Mouse (Mus musculus) embryonic facial prominence, embryonic 14.5 days (tissue): ENCODE measurements around the gene Hes3. TPM values are rescaled to one million over a fixed set of nuclear protein-coding genes. Genes with fewer than 3 reads are reported as not detected.
A peak's percentile ranks its signal among the peaks of the same experiment; 100 is the strongest.

Experiments
- ATAC-seq: fragments of 200-750 bp; cut with Nextera tagmentation; 2 replicates; pipeline ENCODE4 v1.8.0; 2017; ENCODE audit warnings: low read depth, moderate number of reproducible peaks, moderate TSS enrichment
- DNase-seq: peaks from one replicate; pipeline ENCODE4 v3.0.0-alpha.2; 2015; ENCODE audit warnings: low spot score
- H3K27ac ChIP-seq: fragments of 300-500 bp; sonication (generic); replicated peaks from 2 replicates; pipeline ENCODE4 v1.5.1; 2014; ENCODE audit warnings: low read depth, mild to moderate bottlenecking, low read length, moderate library complexity
- H3K27me3 ChIP-seq: fragments of 300-500 bp; sonication (generic); replicated peaks from 2 replicates; pipeline ENCODE4 v1.6.1; 2014; ENCODE audit warnings: low read length; ENCODE audit not compliant: control insufficient read depth, insufficient read depth
- H3K36me3 ChIP-seq: fragments of 300-500 bp; sonication (generic); 2 replicates; pipeline ENCODE4 v1.6.1; 2014; ENCODE audit warnings: low read length, mixed read lengths; ENCODE audit not compliant: control insufficient read depth, insufficient read depth
- H3K4me1 ChIP-seq: fragments of 300-500 bp; sonication (generic); 2 replicates; pipeline ENCODE4 v1.6.1; 2014; ENCODE audit warnings: antibody characterized with exemption, low read length; ENCODE audit not compliant: control insufficient read depth, insufficient read depth
- H3K4me2 ChIP-seq: fragments of 300-500 bp; sonication (generic); 2 replicates; pipeline ENCODE4 v1.6.1; 2014; ENCODE audit warnings: low read depth, mild to moderate bottlenecking, low read length, moderate library complexity, mixed read lengths
- H3K4me3 ChIP-seq: fragments of 300-500 bp; sonication (generic); 2 replicates; pipeline ENCODE4 v1.5.1; 2014; ENCODE audit warnings: low read depth, mild to moderate bottlenecking, low read length
- H3K9ac ChIP-seq: fragments of 300-500 bp; sonication (generic); 2 replicates; pipeline ENCODE4 v1.6.1; 2014; ENCODE audit warnings: low read depth, mild to moderate bottlenecking, low read length, moderate library complexity, mixed read lengths
- H3K9me3 ChIP-seq: fragments of 300-500 bp; sonication (generic); 2 replicates; pipeline ENCODE4 v1.6.1; 2016; ENCODE audit warnings: low read length; ENCODE audit not compliant: control insufficient read depth
- WGBS: fragments of 180-500 bp; shearing (Covaris S2); extraction: QIAGEN DNeasy Blood & Tissue Kit; methylation state at CpG from one replicate; pipeline ENCODE4 v1.1.7; 2014; 5-methylcytosine and 5-hydroxymethylcytosine counted together
- polyA plus RNA-seq: library from polyadenylated mRNA; unstranded; fragments of >200 nt; fragmentation: Nextera tagmentation; extraction: Ambion mirVana; gene quantifications from 2 replicates; pipeline ENCODE4 v1.2.1, GENCODE M21; 2014

Hes3 gene
- polyA plus RNA-seq, 1 experiment from 2014 or later: not detected

DNA sequence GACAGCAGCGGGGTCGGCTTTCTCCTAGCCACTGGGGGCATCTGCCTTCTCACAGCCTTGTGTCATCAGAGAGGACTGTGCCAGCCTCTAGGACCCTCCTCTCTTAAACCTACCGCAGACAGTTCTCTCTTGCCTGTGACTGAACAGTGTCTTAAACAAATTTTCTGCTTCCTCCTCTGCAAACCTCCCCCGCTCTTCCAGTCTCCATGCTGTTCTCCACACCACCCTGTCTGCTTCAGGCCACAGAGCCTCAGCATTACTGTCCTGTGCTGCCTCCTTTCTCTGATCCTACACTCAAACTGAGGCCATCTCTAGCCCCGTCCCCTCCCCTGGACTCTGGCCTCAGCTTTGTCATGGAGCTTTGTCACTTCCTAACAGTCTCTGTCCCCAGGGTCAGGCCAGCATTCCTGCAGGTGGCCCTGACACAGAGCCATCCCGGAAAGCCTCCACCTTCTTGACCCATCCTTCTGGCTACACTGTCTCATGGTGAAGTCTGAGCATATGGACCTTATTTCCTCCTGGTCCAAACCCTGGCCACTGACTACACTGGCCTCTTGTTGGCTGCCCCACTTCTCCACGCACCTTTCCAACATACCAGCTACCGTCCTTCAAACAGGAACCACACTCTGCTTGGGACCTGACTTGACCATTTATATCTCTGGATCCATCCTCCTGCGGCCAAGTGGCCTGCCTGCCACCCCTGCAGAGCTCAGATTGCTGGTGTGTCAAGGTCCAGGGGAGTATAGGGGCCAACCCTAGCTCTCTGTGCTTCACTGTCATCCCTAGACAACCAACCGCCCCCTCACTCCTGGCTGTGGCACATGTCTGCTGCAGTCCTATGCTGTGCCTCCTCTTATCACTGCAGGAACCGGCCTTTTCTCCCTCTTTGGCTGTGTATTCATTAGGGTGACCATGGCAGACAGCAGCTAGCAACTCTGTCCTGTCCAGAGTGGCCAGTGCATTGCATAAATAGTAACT is 46.6 kb downstream of the Hes3 start:
- H3K4me1 ChIP-seq: no peaks in the 10 kb centered on the region
- H3K27me3 ChIP-seq: no peaks in the 10 kb centered on the region
- H3K4me2 ChIP-seq: no peak overlapping the region
- H3K36me3 ChIP-seq: no peaks in the 10 kb centered on the region
- DNase-seq (no peak), ATAC-seq (0 out of 2 replicates have a peak, but pooled peaks have one; percentile 22)
- no peak overlapping the region for H3K9ac ChIP-seq
- no peaks in the 10 kb centered on the region for H3K9me3 ChIP-seq
- no peak overlapping the region for H3K27ac ChIP-seq
- WGBS: 73% methylated on average over 11 of the region's 11 CpGs
- no peak overlapping the region for H3K4me3 ChIP-seq

DNA sequence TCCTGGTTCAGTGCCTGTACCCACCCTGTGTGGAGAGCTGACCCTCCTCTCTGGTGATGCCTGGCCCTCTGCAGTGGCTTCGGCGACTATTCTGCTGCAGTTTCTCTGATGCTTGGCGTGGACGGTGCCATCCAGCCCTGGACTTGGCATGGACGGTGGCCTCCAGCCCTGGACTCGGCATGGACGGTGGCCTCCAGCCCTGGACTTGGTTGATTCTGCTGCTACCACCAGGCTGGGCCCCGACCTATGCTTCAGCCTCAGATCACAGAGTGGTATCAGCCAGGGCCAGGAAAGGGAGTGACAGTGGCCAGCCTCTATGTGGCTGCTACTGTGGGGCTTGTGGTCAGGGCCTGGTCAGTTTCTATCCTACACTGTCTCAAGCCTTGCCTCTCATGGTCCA is 47.5 kb downstream of the Hes3 start:
- Histone ChIP-seq H3K9ac (no peak overlapping the region), H3K36me3 (no peaks in the 10 kb centered on the region), H3K4me2 (no peak overlapping the region), H3K27ac (no peak overlapping the region), H3K27me3 (no peaks in the 10 kb centered on the region), H3K4me1 (no peaks in the 10 kb centered on the region), H3K4me3 (no peak overlapping the region), H3K9me3 (no peaks in the 10 kb centered on the region)
- ATAC-seq (no peak), DNase-seq (no peak)
- 89% methylated on average over 8 of the region's 8 CpGs for WGBS

DNA sequence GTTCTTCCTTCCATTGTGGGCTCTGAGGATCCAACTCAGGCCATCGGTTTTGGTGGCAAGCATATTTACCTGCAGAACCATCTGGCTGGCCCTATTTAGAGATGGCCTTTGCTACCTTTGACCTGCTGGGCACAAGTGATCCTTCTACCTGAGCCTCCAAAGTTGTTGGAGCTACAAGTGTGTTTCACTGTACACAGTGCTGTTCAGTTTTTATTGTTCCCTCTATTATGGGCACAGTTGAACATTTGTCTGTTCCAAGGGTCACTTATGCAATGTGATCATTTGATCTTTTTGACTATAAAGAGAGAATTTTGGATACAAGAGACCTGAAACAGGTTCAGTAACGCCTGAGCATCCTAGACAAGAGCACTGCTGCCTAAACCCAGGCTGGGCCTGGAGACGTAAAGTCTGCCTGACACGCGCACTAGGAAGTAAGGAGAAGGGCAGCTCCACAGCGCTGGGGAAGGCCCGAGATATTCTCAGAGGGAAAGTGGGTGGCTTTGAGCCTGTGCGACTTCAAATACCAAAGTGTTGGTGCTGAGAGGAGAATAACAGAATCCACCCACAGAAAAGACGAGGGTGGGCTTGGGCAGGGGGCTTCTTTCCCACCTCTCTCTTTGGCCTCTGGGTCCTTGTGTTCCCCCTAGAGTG is 48.1 kb downstream of the Hes3 start:
- H3K27me3 ChIP-seq: no peaks in the 10 kb centered on the region
- H3K9me3 ChIP-seq: no peaks in the 10 kb centered on the region
- no peak overlapping the region for H3K9ac ChIP-seq
- no peaks in the 10 kb centered on the region for H3K36me3 ChIP-seq
- no peaks in the 10 kb centered on the region for H3K4me1 ChIP-seq
- ATAC-seq (no peak), DNase-seq (no peak)
- no peak overlapping the region for H3K4me3 ChIP-seq
- H3K4me2 ChIP-seq: no peak overlapping the region
- H3K27ac ChIP-seq: no peak overlapping the region
- 85% methylated on average over 9 of the region's 9 CpGs for WGBS

DNA sequence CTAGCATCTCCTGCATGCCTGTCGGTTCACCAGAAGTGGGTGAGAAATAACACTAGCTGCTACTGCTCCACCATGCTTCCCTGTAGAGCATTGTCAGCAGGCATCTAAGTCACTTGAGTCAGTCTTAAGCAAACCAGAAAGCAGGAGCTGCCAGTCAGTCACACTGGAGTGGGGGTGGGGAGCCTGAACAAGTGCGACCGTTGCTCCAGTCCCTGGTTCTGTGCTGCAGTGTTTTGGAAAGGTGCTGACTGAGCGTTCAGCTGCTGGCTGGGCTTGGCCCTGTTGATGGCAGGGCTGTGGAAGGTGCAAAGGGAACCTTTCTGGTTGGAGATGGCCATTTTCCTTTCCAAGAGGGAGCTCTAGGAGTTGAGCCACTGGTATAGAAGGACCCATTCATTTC is 51.5 kb downstream of the Hes3 start:
- Histone ChIP-seq H3K9me3 (no peaks in the 10 kb centered on the region), H3K4me2 (no peak overlapping the region), H3K36me3 (0 out of 2 replicates have a peak, but pooled peaks cover 3% of the 10 kb centered on the region), H3K27me3 (no peaks in the 10 kb centered on the region), H3K4me3 (no peak overlapping the region), H3K9ac (no peak overlapping the region), H3K4me1 (no peaks in the 10 kb centered on the region), H3K27ac (no peak overlapping the region)
- ATAC-seq (no peak), DNase-seq (no peak)
- 63% methylated on average over 4 of the region's 4 CpGs for WGBS

Other genes starting within 250 kb of the Hes3 start
- gene Plekhg5, start 219.2 kb downstream of the Hes3 start, polyA plus RNA-seq: 12.0 and 13.4 TPM in 2 replicates
- 0.65 and 1.4 TPM in 2 replicates for gene Tnfrsf25, start 175.7 kb downstream of the Hes3 start, polyA plus RNA-seq
- gene Espn, start 139.3 kb downstream of the Hes3 start, polyA plus RNA-seq: 4.2 and 4.4 TPM in 2 replicates
- gene Hes2, start 132.8 kb downstream of the Hes3 start, polyA plus RNA-seq: 0.25 and 0.43 TPM in 2 replicates
- 70.1 and 71.8 TPM in 2 replicates for gene Acot7, start 113.5 kb downstream of the Hes3 start, polyA plus RNA-seq
- 36.7 and 40.7 TPM in 2 replicates for gene Gpr153, start 17.4 kb downstream of the Hes3 start, polyA plus RNA-seq
- 25.1 and 26.9 TPM in 2 replicates for gene Icmt, start 5.6 kb upstream of the Hes3 start, polyA plus RNA-seq
- gene Rnf207, start 27.3 kb upstream of the Hes3 start, polyA plus RNA-seq: 0.56 and 0.84 TPM in 2 replicates
- gene Rpl22, start 34.1 kb upstream of the Hes3 start, polyA plus RNA-seq: 395 and 470 TPM in 2 replicates
- 1.4 and 2.0 TPM in 2 replicates for gene Chd5, start 47.0 kb upstream of the Hes3 start, polyA plus RNA-seq
- gene Nphp4, start 185.0 kb upstream of the Hes3 start, polyA plus RNA-seq: 3.4 and 4.5 TPM in 2 replicates
- 9.2 and 12.1 TPM in 2 replicates for gene Kcnab2, start 186.2 kb upstream of the Hes3 start, polyA plus RNA-seq